Mouse (Mus musculus) heart, adult 2 months (tissue): ENCODE data around the gene Msl1. TPM values are rescaled to one million over a fixed set of nuclear protein-coding genes. Genes with fewer than 3 reads are reported as not detected.
A peak's percentile ranks its signal among the peaks of the same experiment; 100 is the strongest.

Experiments
- DNase-seq, 2 experiments: peaks; one replicate each; pipeline ENCODE4 v3.0.0; 2021
- H3K27ac ChIP-seq: fragments of 200-600 bp; 2 replicates; pipeline ENCODE4 v1.8.1; 2022
- H3K27me3 ChIP-seq: fragments of 200-500 bp; 2 replicates; pipeline ENCODE4 v1.6.1; 2012; ENCODE audit warnings: mild to moderate bottlenecking, low read length, inconsistent platforms, mixed read lengths; ENCODE audit not compliant: control insufficient read depth, insufficient read depth
- H3K36me3 ChIP-seq: fragments of 200-500 bp; 2 replicates; pipeline ENCODE4 v1.6.1; 2012; ENCODE audit warnings: low read length, inconsistent platforms; ENCODE audit not compliant: control insufficient read depth, insufficient read depth
- H3K4me1 ChIP-seq: fragments of 200-500 bp; 2 replicates; pipeline ENCODE4 v1.6.1; 2011; ENCODE audit warnings: low read length; ENCODE audit not compliant: control insufficient read depth, insufficient read depth
- H3K4me3 ChIP-seq: fragments of 200-600 bp; 2 replicates; pipeline ENCODE4 v1.8.1; 2022
- H3K79me2 ChIP-seq: fragments of 200-500 bp; replicated peaks from 2 replicates; pipeline ENCODE4 v1.6.1; 2012; ENCODE audit warnings: mild to moderate bottlenecking, inconsistent platforms, low read length, moderate library complexity, mixed read lengths; ENCODE audit not compliant: control insufficient read depth, insufficient read depth
- H3K9ac ChIP-seq: fragments of 200-500 bp; 2 replicates; pipeline ENCODE4 v1.6.1; 2012; ENCODE audit warnings: low read depth, mild to moderate bottlenecking, control low read depth, inconsistent platforms, low read length, mixed read lengths
- CTCF ChIP-seq: fragments of 200-600 bp; IDR thresholded peaks from 2 replicates; pipeline ENCODE4 v1.8.1; 2022; ENCODE audit warnings: antibody characterized with exemption, mild to moderate bottlenecking, moderate library complexity
- EP300 ChIP-seq: fragments of 200-500 bp; IDR thresholded peaks from 2 replicates; pipeline ENCODE4 v1.6.1; 2011; ENCODE audit warnings: low read depth, low read length, control low read depth; ENCODE audit not compliant: insufficient read depth
- POLR2A ChIP-seq: fragments of 200-500 bp; IDR thresholded peaks from 2 replicates; pipeline ENCODE4 v1.6.1; 2011; ENCODE audit warnings: mild to moderate bottlenecking, low read depth, low read length, control low read depth; ENCODE audit not compliant: insufficient read depth
- WGBS: fragments of 180-500 bp; shearing (Covaris S2); methylation state at CpG from one replicate; pipeline ENCODE4 v1.1.7; 2018; 5-methylcytosine and 5-hydroxymethylcytosine counted together
- intact Hi-C: fragments of 180-260 bp; cut with DNase I; formaldehyde crosslinking; loops from one replicate; pipeline ENCODE4 v1.15.1; 2025
- polyA plus RNA-seq: library from polyadenylated mRNA; depleted of rRNA; stranded (reverse); fragments of >200 nt; gene quantifications from 2 replicates; pipeline ENCODE4 v1.2.3, GENCODE M21; 2012
- total RNA-seq, 2 experiments: library from RNA; stranded (reverse); gene quantifications; 2 replicates each; pipeline ENCODE4 v1.2.3; 2021

The Msl1 gene
- total and polyA plus RNA-seq, 3 experiments, result 21.9 to 75.3 (median 68.9) TPM

GRCm38 (mm10) chr11:98770096-98770975, 25.0 kb upstream of the Msl1 start:
- H3K4me1 ChIP-seq, result peaks cover 24% of the 10 kb centered on the region
- no peaks in the 10 kb centered on the region for H3K79me2 ChIP-seq
- no peak overlapping the region for H3K4me3 ChIP-seq
- WGBS, result 56% methylated on average over 26 of the region's 26 CpGs
- no peaks in the 10 kb centered on the region for H3K27me3 ChIP-seq
- 0 out of 2 replicates have a peak overlapping the region, but pooled peaks have one; percentile 11 for H3K9ac ChIP-seq
- intact Hi-C loops, result no loop called here
- DNase-seq, result peak; percentile 47 to 53
- H3K36me3 ChIP-seq, result peaks cover 39% of the 10 kb centered on the region
- peak overlapping the region; percentile 100 for H3K27ac ChIP-seq
- 0 out of 2 replicates have a peak, but pooled peaks have one; percentile 19 for TF ChIP-seq POLR2A
- TF ChIP-seq EP300, result no peak

GRCm38 (mm10) chr11:98771131-98771530, 24.2 kb upstream of the Msl1 start:
- DNase-seq, result peak; percentile 25 to 45
- H3K4me3 ChIP-seq, result no peak overlapping the region; the same call in 1 of the 2 replicates
- WGBS, result 86% methylated on average over 18 of the region's 18 CpGs

GRCm38 (mm10) chr11:98771844-98772525, 23.3 kb upstream of the Msl1 start:
- H3K36me3 ChIP-seq, result peaks cover 39% of the 10 kb centered on the region
- peak overlapping the region; percentile 68 for H3K9ac ChIP-seq
- DNase-seq, result peak; percentile 47 to 65
- H3K4me3 ChIP-seq, result peak overlapping the region; percentile 50
- intact Hi-C loops, result loop anchor here (2.0 kb wide), 1 partner anchor 15 kb away; no protein-coding TSS in a partner anchor
- peak overlapping the region; percentile 100 for H3K27ac ChIP-seq
- 44% methylated on average over 11 of the region's 11 CpGs for WGBS
- no peaks in the 10 kb centered on the region for H3K27me3 ChIP-seq
- H3K4me1 ChIP-seq, result peaks cover 29% of the 10 kb centered on the region
- TF ChIP-seq POLR2A (0 out of 2 replicates have a peak, but pooled peaks have one; percentile 18), EP300 (0 out of 2 replicates have a peak, but pooled peaks have one; percentile 16), CTCF (no peak)
- no peaks in the 10 kb centered on the region for H3K79me2 ChIP-seq

More at GRCm38 (mm10) chr11:98771131-98771530, 24.2 kb upstream of the Msl1 start:
- Histone ChIP-seq H3K4me1 (peaks cover 27% of the 10 kb centered on the region), H3K27me3 (no peaks in the 10 kb centered on the region), H3K27ac (peak overlapping the region; percentile 100), H3K36me3 (peaks cover 39% of the 10 kb centered on the region), H3K9ac (peak overlapping the region; percentile 68), H3K79me2 (no peaks in the 10 kb centered on the region)
- intact Hi-C loops, result no loop called here
- TF ChIP-seq CTCF (no peak), EP300 (no peak), POLR2A (no peak)

GRCm38 (mm10) chr11:98772667-98773171, 22.6 kb upstream of the Msl1 start:
- H3K79me2 ChIP-seq, result no peaks in the 10 kb centered on the region
- peak overlapping the region; percentile 68 for H3K9ac ChIP-seq
- H3K4me3 ChIP-seq, result peak overlapping the region; percentile 50
- peak; percentile 78 to 89 for DNase-seq
- H3K27me3 ChIP-seq, result no peaks in the 10 kb centered on the region
- H3K4me1 ChIP-seq, result peaks cover 31% of the 10 kb centered on the region
- H3K27ac ChIP-seq, result peak overlapping the region; percentile 100
- H3K36me3 ChIP-seq, result peaks cover 39% of the 10 kb centered on the region
- TF ChIP-seq POLR2A, result peak; percentile 87
- peak; percentile 100 for TF ChIP-seq EP300
- no peak for TF ChIP-seq CTCF
- intact Hi-C loops, result loop anchor here (1.0 to 2.0 kb wide), 2 partner anchors 14 to 31 kb away; no protein-coding TSS in a partner anchor
- 4% methylated on average over 8 of the region's 8 CpGs for WGBS

- WGBS, result 1% methylated on average over 37 of the region's 37 CpGs
- peaks cover 33% of the 10 kb centered on the region for H3K4me1 ChIP-seq
Measured at GRCm38 (mm10) chr11:98773635-98774295, 21.6 kb upstream of the Msl1 start.

More at GRCm38 (mm10) chr11:98773635-98774295, 21.6 kb upstream of the Msl1 start:
- H3K4me3 ChIP-seq, result peak overlapping the region; percentile 78
- intact Hi-C loops, result loop anchor here (1.0 to 2.0 kb wide), 2 partner anchors 13 to 32 kb away; no protein-coding TSS in a partner anchor
- H3K9ac ChIP-seq, result peak overlapping the region; percentile 91
- no peaks in the 10 kb centered on the region for H3K27me3 ChIP-seq
- H3K36me3 ChIP-seq, result peaks cover 29% of the 10 kb centered on the region
- H3K79me2 ChIP-seq, result no peaks in the 10 kb centered on the region
- TF ChIP-seq CTCF, result peak; percentile 31
- TF ChIP-seq EP300, result peak; percentile 98
- TF ChIP-seq POLR2A, result peak; percentile 95
- peak; percentile 100 for DNase-seq
- H3K27ac ChIP-seq, result peak overlapping the region; percentile 100
